Mouse (Mus musculus) MEL (cell line): ENCODE measurements at regions not wholly inside any gene's neighbourhood (a gene's known extent, or its start where the extent isn't known, plus 50 kb on each side); places are given as distances from the start of the nearest gene placed in this dataset.

Source experiments
- DNase-seq: peaks from one replicate; pipeline ENCODE4 v3.0.0; 2011; ENCODE audit warnings: low read depth, low spot score
- H3K27ac ChIP-seq: 2 replicates; pipeline ENCODE4 v1.5.1; 2012; ENCODE audit warnings: low read depth, mild to moderate bottlenecking, control low read depth, low read length, moderate library complexity; ENCODE audit not compliant: control insufficient read depth
- H3K27me3 ChIP-seq, 2 experiments: fragments of 150-350 bp in 1 of 2; sonication (generic) in 1 of 2; 2 replicates each; pipeline ENCODE4 v1.6.1; 2012; ENCODE audit warnings: low read length in 2 of 2, mild to moderate bottlenecking in 2 of 2, improper control_type of control experiment in 1 of 2, moderate library complexity in 1 of 2; ENCODE audit not compliant: insufficient read depth in 2 of 2, control insufficient read depth in 1 of 2
- H3K36me3 ChIP-seq, 2 experiments: 2 replicates each; pipeline ENCODE4 v1.6.1; 2012 to 2014; ENCODE audit warnings: low read length in 2 of 2, improper control_type of control experiment in 1 of 2, inconsistent platforms in 1 of 2, mild to moderate bottlenecking in 1 of 2; ENCODE audit not compliant: insufficient read depth in 2 of 2, control insufficient read depth in 1 of 2
- H3K4me1 ChIP-seq, 2 experiments: fragments of 150-350 bp in 1 of 2; sonication (generic) in 1 of 2; 2 replicates each; pipeline ENCODE4 v1.6.1; 2012; ENCODE audit warnings: low read length in 2 of 2, improper control_type of control experiment in 1 of 2, mild to moderate bottlenecking in 1 of 2; ENCODE audit not compliant: insufficient read depth in 2 of 2, control insufficient read depth in 1 of 2
- H3K4me3 ChIP-seq, 2 experiments: fragments of 150-350 bp in 1 of 2; sonication (generic) in 1 of 2; 2 replicates each; pipeline ENCODE4 v1.5.1; 2012; ENCODE audit warnings: low read depth in 2 of 2, low read length in 2 of 2, mild to moderate bottlenecking in 2 of 2, moderate library complexity in 2 of 2, control low read depth in 1 of 2, improper control_type of control experiment in 1 of 2; ENCODE audit not compliant: control insufficient read depth in 1 of 2, insufficient read depth in 1 of 2
- H3K79me2 ChIP-seq: 2 replicates; pipeline ENCODE4 v1.6.1; 2012; ENCODE audit warnings: mild to moderate bottlenecking, low read length, moderate library complexity; ENCODE audit not compliant: control insufficient read depth, poor library complexity, insufficient read depth
- H3K9ac ChIP-seq: 2 replicates; pipeline ENCODE4 v1.6.1; 2012; ENCODE audit warnings: low read depth, mild to moderate bottlenecking, control low read depth, low read length, moderate library complexity; ENCODE audit not compliant: control insufficient read depth, poor library complexity, severe bottlenecking
- H3K9me3 ChIP-seq: fragments of 150-350 bp; sonication (generic); replicated peaks from 2 replicates; pipeline ENCODE4 v1.6.1; 2012; ENCODE audit warnings: mild to moderate bottlenecking, low read length, improper control_type of control experiment, moderate library complexity; ENCODE audit not compliant: insufficient read depth
- BHLHE40 ChIP-seq: IDR thresholded peaks from 2 replicates; pipeline ENCODE4 v1.6.1; 2012; ENCODE audit warnings: low read depth, mild to moderate bottlenecking, inconsistent platforms, low read length, improper control_type of control experiment, borderline replicate concordance
- CHD2 ChIP-seq: IDR thresholded peaks from 2 replicates; pipeline ENCODE4 v1.6.1; 2011; ENCODE audit warnings: low read length, improper control_type of control experiment
- CTCF ChIP-seq, 3 experiments: IDR thresholded peaks in 2 of 3; conservative IDR thresholded peaks in 1 of 3; 2 replicates each; pipeline ENCODE4 v1.5.1; 2011 to 2012; ENCODE audit warnings: low read length in 3 of 3, low read depth in 2 of 3, mild to moderate bottlenecking in 2 of 3, improper control_type of control experiment in 1 of 3, inconsistent platforms in 1 of 3, mixed read lengths in 1 of 3, moderate library complexity in 1 of 3; ENCODE audit not compliant: control insufficient read depth in 1 of 3, insufficient read depth in 1 of 3, poor library complexity in 1 of 3, severe bottlenecking in 1 of 3
- E2F4 ChIP-seq: IDR thresholded peaks from 2 replicates; pipeline ENCODE4 v1.6.1; 2011; ENCODE audit warnings: low read depth, low read length, improper control_type of control experiment, borderline replicate concordance
- ELF1 ChIP-seq: IDR thresholded peaks from 2 replicates; pipeline ENCODE4 v1.6.1; 2014; ENCODE audit warnings: low read depth, mild to moderate bottlenecking, inconsistent platforms, low read length, improper control_type of control experiment, moderate library complexity
- EP300 ChIP-seq, 2 experiments: IDR thresholded peaks; 2 replicates each; pipeline ENCODE4 v1.6.1; 2011; ENCODE audit warnings: improper control_type of control experiment in 2 of 2, low read length in 2 of 2, low read depth in 1 of 2, mild to moderate bottlenecking in 1 of 2
- ETS1 ChIP-seq: IDR thresholded peaks from 2 replicates; pipeline ENCODE4 v1.6.1; 2012; ENCODE audit warnings: low read depth, mild to moderate bottlenecking, inconsistent platforms, low read length, improper control_type of control experiment, moderate library complexity
- GABPA ChIP-seq: IDR thresholded peaks from 2 replicates; pipeline ENCODE4 v1.6.1; 2012; ENCODE audit warnings: low read depth, mild to moderate bottlenecking, inconsistent platforms, low read length, improper control_type of control experiment, moderate library complexity
- GATA1 ChIP-seq: IDR thresholded peaks from 2 replicates; pipeline ENCODE4 v1.6.1; 2011; ENCODE audit warnings: low read depth, low read length, improper control_type of control experiment
- HCFC1 ChIP-seq: IDR thresholded peaks from 2 replicates; pipeline ENCODE4 v1.6.1; 2012; ENCODE audit warnings: low read depth, mild to moderate bottlenecking, inconsistent platforms, low read length, improper control_type of control experiment, moderate library complexity
- JUND ChIP-seq: IDR thresholded peaks from 2 replicates; pipeline ENCODE4 v1.6.1; 2011; ENCODE audit warnings: low read depth, mild to moderate bottlenecking, improper control_type of control experiment, low read length
- KAT2A ChIP-seq: conservative IDR thresholded peaks from 2 replicates; pipeline ENCODE4 v1.6.1; 2012; ENCODE audit warnings: low read depth, low read length, improper control_type of control experiment, inconsistent platforms
- MAX ChIP-seq: IDR thresholded peaks from 2 replicates; pipeline ENCODE4 v1.6.1; 2011; ENCODE audit warnings: low read length, improper control_type of control experiment
- MAZ ChIP-seq: IDR thresholded peaks from 2 replicates; pipeline ENCODE4 v1.6.1; 2012; ENCODE audit warnings: low read depth, mild to moderate bottlenecking, inconsistent platforms, low read length, improper control_type of control experiment
- MXI1 ChIP-seq: IDR thresholded peaks from 2 replicates; pipeline ENCODE4 v1.6.1; 2011; ENCODE audit warnings: mild to moderate bottlenecking, low read depth, low read length, improper control_type of control experiment
- MYC ChIP-seq: IDR thresholded peaks from 2 replicates; pipeline ENCODE4 v1.6.1; 2011; ENCODE audit warnings: low read depth, mild to moderate bottlenecking, low read length, improper control_type of control experiment, moderate library complexity
- POLR2AphosphoS2 ChIP-seq: IDR thresholded peaks from 2 replicates; pipeline ENCODE4 v1.6.1; 2011; ENCODE audit warnings: low read length, improper control_type of control experiment
- POLR2AphosphoS5 ChIP-seq: IDR thresholded peaks from 2 replicates; pipeline ENCODE4 v1.6.1; 2012; ENCODE audit warnings: low read depth, borderline replicate concordance, mild to moderate bottlenecking, inconsistent platforms, low read length, moderate library complexity, mixed read lengths
- RAD21 ChIP-seq: IDR thresholded peaks from 2 replicates; pipeline ENCODE4 v1.6.1; 2011; ENCODE audit warnings: mild to moderate bottlenecking, low read depth, low read length, improper control_type of control experiment
- RCOR1 ChIP-seq: IDR thresholded peaks from 2 replicates; pipeline ENCODE4 v1.6.1; 2012; ENCODE audit warnings: low read depth, mild to moderate bottlenecking, inconsistent platforms, low read length, improper control_type of control experiment
- SIN3A ChIP-seq: IDR thresholded peaks from 2 replicates; pipeline ENCODE4 v1.6.1; 2012; ENCODE audit warnings: low read length, improper control_type of control experiment, inconsistent platforms
- SMC3 ChIP-seq: IDR thresholded peaks from 2 replicates; pipeline ENCODE4 v1.6.1; 2011; ENCODE audit warnings: low read depth, low read length, improper control_type of control experiment
- TAL1 ChIP-seq: IDR thresholded peaks from 2 replicates; pipeline ENCODE4 v1.6.1; 2012; ENCODE audit warnings: mild to moderate bottlenecking, inconsistent platforms, low read length, moderate library complexity, mixed read lengths
- TBP ChIP-seq: IDR thresholded peaks from 2 replicates; pipeline ENCODE4 v1.8.0; 2011; ENCODE audit warnings: low read depth, low read length, improper control_type of control experiment
- TCF12 ChIP-seq: IDR thresholded peaks from 2 replicates; pipeline ENCODE4 v1.6.1; 2014; ENCODE audit warnings: low read depth, mild to moderate bottlenecking, inconsistent platforms, low read length, improper control_type of control experiment, moderate library complexity
- UBTF ChIP-seq: IDR thresholded peaks from 2 replicates; pipeline ENCODE4 v1.6.1; 2012; ENCODE audit warnings: low read depth, mild to moderate bottlenecking, inconsistent platforms, low read length, improper control_type of control experiment, moderate library complexity, borderline replicate concordance; ENCODE audit not compliant: insufficient read depth
- ZC3H11A ChIP-seq: IDR thresholded peaks from 2 replicates; pipeline ENCODE4 v1.6.1; 2012; ENCODE audit warnings: low read depth, mild to moderate bottlenecking, inconsistent platforms, low read length, improper control_type of control experiment
- ZKSCAN1 ChIP-seq: IDR thresholded peaks from 2 replicates; pipeline ENCODE4 v1.6.1; 2012; ENCODE audit warnings: low read depth, mild to moderate bottlenecking, inconsistent platforms, low read length, improper control_type of control experiment, moderate library complexity
- ZNF384 ChIP-seq: IDR thresholded peaks from 2 replicates; pipeline ENCODE4 v1.6.1; 2012; ENCODE audit warnings: low read depth, mild to moderate bottlenecking, inconsistent platforms, low read length, improper control_type of control experiment

GRCm38 (mm10) chr12:65371650-65372049, 146.3 kb downstream of the Wdr20rt start:
- Histone ChIP-seq H3K27me3 (no peaks in the 10 kb centered on the region), H3K27ac (no peak overlapping the region), H3K4me1 (peaks cover 5 to 10% of the 10 kb centered on the region in 2 experiments; a peak in 3 of 4 replicates), H3K79me2 (no peaks in the 10 kb centered on the region), H3K36me3 (peaks cover 0 to 11% of the 10 kb centered on the region in 2 experiments; a peak in 2 of 4 replicates), H3K4me3 (no peak overlapping the region), H3K9ac (no peak overlapping the region), H3K9me3 (no peaks in the 10 kb centered on the region)
- TF ChIP-seq SMC3 (no peak), KAT2A (no peak), ZKSCAN1 (no peak), ETS1 (no peak), TCF12 (no peak), HCFC1 (no peak), CHD2 (no peak), POLR2AphosphoS2 (no peak), MXI1 (no peak)
- DNase-seq = no peak

- Histone ChIP-seq H3K9me3 (no peaks in the 10 kb centered on the region), H3K4me3 (no peak overlapping the region), H3K9ac (no peak overlapping the region), H3K27me3 (no peaks in the 10 kb centered on the region), H3K4me1 (peaks cover 3 to 7% of the 10 kb centered on the region in 2 experiments; a peak in 3 of 4 replicates), H3K27ac (no peak overlapping the region), H3K36me3 (peaks cover 0 to 10% of the 10 kb centered on the region in 2 experiments; a peak in 2 of 4 replicates), H3K79me2 (no peaks in the 10 kb centered on the region)
- no peak for TF ChIP-seq ZC3H11A
- TF ChIP-seq POLR2AphosphoS5 = no peak
- TF ChIP-seq RCOR1 = 0 out of 2 replicates have a peak, but pooled peaks have one; percentile 5
- no peak for TF ChIP-seq TBP
- no peak for TF ChIP-seq UBTF
- no peak for TF ChIP-seq GABPA
- TF ChIP-seq BHLHE40 = peak; percentile 52; the same call in 1 of the 2 replicates
- no peak for TF ChIP-seq MYC
- no peak; the same call in 1 of the 2 replicates for TF ChIP-seq RAD21
- TF ChIP-seq SIN3A = no peak
- peak; percentile 70 for TF ChIP-seq TCF12
- TF ChIP-seq EP300 (IDR thresholded peaks at IDR 0.05; ENCODE audit: low read depth in 1 of 2, low read length in 2 of 2) = peak; percentile 69 to 75
- no peak for TF ChIP-seq MAX
- TF ChIP-seq JUND = no peak
- TF ChIP-seq ZNF384 = 0 out of 2 replicates have a peak, but pooled peaks have one; percentile 37
- TF ChIP-seq ETS1 = peak; percentile 60
- TF ChIP-seq GATA1 = peak; percentile 79
- TF ChIP-seq TAL1 = no peak
- TF ChIP-seq HCFC1 = no peak
- no peak for TF ChIP-seq MXI1
- no peak for TF ChIP-seq ELF1
- no peak for TF ChIP-seq MAZ
- no peak for TF ChIP-seq SMC3
- no peak for TF ChIP-seq CTCF (IDR thresholded peaks at IDR 0.05 in 2 of 3, conservative IDR thresholded peaks at IDR 0.05 in 1 of 3; ENCODE audit: control insufficient read depth in 1 of 3, insufficient read depth in 1 of 3, low read depth in 2 of 3, low read length in 3 of 3, poor library complexity in 1 of 3, severe bottlenecking in 1 of 3)
- no peak for TF ChIP-seq E2F4
- no peak for TF ChIP-seq POLR2AphosphoS2
- no peak for DNase-seq
Measured at GRCm38 (mm10) chr12:65379321-65379720, 154.0 kb downstream of the Wdr20rt start.
